Mouse (Mus musculus) thymus, postnatal 0 days (tissue): ENCODE measurements at regions not wholly inside any gene's neighbourhood (a gene's known extent, or its start where the extent isn't known, plus 50 kb on each side); places are given as distances from the start of the nearest gene placed in this dataset.

Source experiments
- DNase-seq: peaks from one replicate; pipeline ENCODE4 v3.0.0-alpha.2; 2015; ENCODE audit warnings: low spot score

GRCm38 (mm10) chr7:72737792-72738191 is 431.4 kb upstream of the Mctp2 start:
- no peak for DNase-seq

- no peak for DNase-seq
Observed at GRCm38 (mm10) chr7:72738324-72738944, 432.0 kb upstream of the Mctp2 start.

- DNase-seq = no peak
Observed at GRCm38 (mm10) chr7:72742376-72742775, 436.0 kb upstream of the Mctp2 start.

GRCm38 (mm10) chr7:72751501-72751917 is 445.1 kb upstream of the Mctp2 start:
- DNase-seq = no peak

GRCm38 (mm10) chr7:72753053-72753559 is 446.7 kb upstream of the Mctp2 start:
- no peak for DNase-seq

GRCm38 (mm10) chr7:72762711-72763110 is 456.3 kb upstream of the Mctp2 start:
- no peak for DNase-seq

GRCm38 (mm10) chr7:72768705-72769104 is 462.3 kb upstream of the Mctp2 start:
- no peak for DNase-seq

GRCm38 (mm10) chr7:72774031-72774770 is 467.8 kb upstream of the Mctp2 start:
- DNase-seq = no peak

- no peak for DNase-seq
Observed at GRCm38 (mm10) chr7:72774771-72775119, 468.3 kb upstream of the Mctp2 start.

GRCm38 (mm10) chr7:72787306-72787705 is 480.9 kb upstream of the Mctp2 start:
- no peak for DNase-seq

- DNase-seq = no peak
Observed at GRCm38 (mm10) chr7:72788261-72788660, 481.9 kb upstream of the Mctp2 start.

GRCm38 (mm10) chr7:72822142-72822541 is 515.7 kb upstream of the Mctp2 start:
- no peak for DNase-seq

- DNase-seq = no peak
Observed at GRCm38 (mm10) chr7:72826597-72826996, 520.2 kb upstream of the Mctp2 start.

GRCm38 (mm10) chr7:72835423-72835822 is 529.0 kb upstream of the Mctp2 start:
- DNase-seq = no peak

GRCm38 (mm10) chr7:72836026-72836425 is 529.6 kb upstream of the Mctp2 start:
- DNase-seq = no peak

- no peak for DNase-seq
Observed at GRCm38 (mm10) chr7:72836457-72836985, 530.1 kb upstream of the Mctp2 start.

GRCm38 (mm10) chr7:72837992-72838655 is 531.7 kb upstream of the Mctp2 start:
- DNase-seq = no peak

- DNase-seq = no peak
Observed at GRCm38 (mm10) chr7:72851346-72851745, 524.0 kb upstream of the Rgma start.

GRCm38 (mm10) chr7:72854501-72855002 is 520.8 kb upstream of the Rgma start:
- DNase-seq = no peak

GRCm38 (mm10) chr7:72866966-72867754 is 508.1 kb upstream of the Rgma start:
- DNase-seq = no peak

GRCm38 (mm10) chr7:72869068-72869467 is 506.2 kb upstream of the Rgma start:
- DNase-seq = no peak
